Mouse (Mus musculus): ENCODE measurements around the gene Phtf2.

- no peak for TF ChIP-seq POLR2A (IDR thresholded peaks at IDR 0.05; ENCODE audit: low read depth, low read length)
- no peak for TF ChIP-seq CTCF (IDR thresholded peaks at IDR 0.05; ENCODE audit: extremely low read depth, insufficient read depth, insufficient read length, insufficient replicate concordance)
Measured at GRCm38 (mm10) chr5:20904647-20905046, 22.7 kb upstream of the Phtf2 start.

Data from spleen, adult 2 months (tissue).